Mouse (Mus musculus) MEL (cell line): ENCODE measurements around the gene Ifna7. TPM values are rescaled to one million over a fixed set of nuclear protein-coding genes. Genes with fewer than 3 reads are reported as not detected.
"Not testable (repeated sequence)": the region's sequence is repeated elsewhere in the genome, so short reads cannot be mapped to it uniquely, and the experiment has no call there.

ENCODE experiments used
- DNase-seq: peaks from one replicate; pipeline ENCODE4 v3.0.0; 2011; ENCODE audit warnings: low read depth, low spot score
- H3K27ac ChIP-seq: 2 replicates; pipeline ENCODE4 v1.5.1; 2012; ENCODE audit warnings: low read depth, mild to moderate bottlenecking, control low read depth, low read length, moderate library complexity; ENCODE audit not compliant: control insufficient read depth
- H3K27me3 ChIP-seq, 2 experiments: fragments of 150-350 bp in 1 of 2; sonication (generic) in 1 of 2; 2 replicates each; pipeline ENCODE4 v1.6.1; 2012; ENCODE audit warnings: low read length in 2 of 2, mild to moderate bottlenecking in 2 of 2, improper control_type of control experiment in 1 of 2, moderate library complexity in 1 of 2; ENCODE audit not compliant: insufficient read depth in 2 of 2, control insufficient read depth in 1 of 2
- H3K36me3 ChIP-seq, 2 experiments: 2 replicates each; pipeline ENCODE4 v1.6.1; 2012 to 2014; ENCODE audit warnings: low read length in 2 of 2, improper control_type of control experiment in 1 of 2, inconsistent platforms in 1 of 2, mild to moderate bottlenecking in 1 of 2; ENCODE audit not compliant: insufficient read depth in 2 of 2, control insufficient read depth in 1 of 2
- H3K4me1 ChIP-seq, 2 experiments: fragments of 150-350 bp in 1 of 2; sonication (generic) in 1 of 2; 2 replicates each; pipeline ENCODE4 v1.6.1; 2012; ENCODE audit warnings: low read length in 2 of 2, improper control_type of control experiment in 1 of 2, mild to moderate bottlenecking in 1 of 2; ENCODE audit not compliant: insufficient read depth in 2 of 2, control insufficient read depth in 1 of 2
- H3K4me3 ChIP-seq, 2 experiments: fragments of 150-350 bp in 1 of 2; sonication (generic) in 1 of 2; 2 replicates each; pipeline ENCODE4 v1.5.1; 2012; ENCODE audit warnings: low read depth in 2 of 2, low read length in 2 of 2, mild to moderate bottlenecking in 2 of 2, moderate library complexity in 2 of 2, control low read depth in 1 of 2, improper control_type of control experiment in 1 of 2; ENCODE audit not compliant: control insufficient read depth in 1 of 2, insufficient read depth in 1 of 2
- H3K79me2 ChIP-seq: 2 replicates; pipeline ENCODE4 v1.6.1; 2012; ENCODE audit warnings: mild to moderate bottlenecking, low read length, moderate library complexity; ENCODE audit not compliant: control insufficient read depth, poor library complexity, insufficient read depth
- H3K9ac ChIP-seq: 2 replicates; pipeline ENCODE4 v1.6.1; 2012; ENCODE audit warnings: low read depth, mild to moderate bottlenecking, control low read depth, low read length, moderate library complexity; ENCODE audit not compliant: control insufficient read depth, poor library complexity, severe bottlenecking
- H3K9me3 ChIP-seq: fragments of 150-350 bp; sonication (generic); replicated peaks from 2 replicates; pipeline ENCODE4 v1.6.1; 2012; ENCODE audit warnings: mild to moderate bottlenecking, low read length, improper control_type of control experiment, moderate library complexity; ENCODE audit not compliant: insufficient read depth
- CTCF ChIP-seq, 3 experiments: IDR thresholded peaks in 2 of 3; conservative IDR thresholded peaks in 1 of 3; 2 replicates each; pipeline ENCODE4 v1.5.1; 2011 to 2012; ENCODE audit warnings: low read length in 3 of 3, low read depth in 2 of 3, mild to moderate bottlenecking in 2 of 3, improper control_type of control experiment in 1 of 3, inconsistent platforms in 1 of 3, mixed read lengths in 1 of 3, moderate library complexity in 1 of 3; ENCODE audit not compliant: control insufficient read depth in 1 of 3, insufficient read depth in 1 of 3, poor library complexity in 1 of 3, severe bottlenecking in 1 of 3
- GABPA ChIP-seq: IDR thresholded peaks from 2 replicates; pipeline ENCODE4 v1.6.1; 2012; ENCODE audit warnings: low read depth, mild to moderate bottlenecking, inconsistent platforms, low read length, improper control_type of control experiment, moderate library complexity
- MAZ ChIP-seq: IDR thresholded peaks from 2 replicates; pipeline ENCODE4 v1.6.1; 2012; ENCODE audit warnings: low read depth, mild to moderate bottlenecking, inconsistent platforms, low read length, improper control_type of control experiment
- MEF2A ChIP-seq: IDR thresholded peaks from 2 replicates; pipeline ENCODE4 v1.6.1; 2014; ENCODE audit warnings: low read depth, mild to moderate bottlenecking, inconsistent platforms, low read length, improper control_type of control experiment; ENCODE audit not compliant: poor library complexity, insufficient replicate concordance, severe bottlenecking; ENCODE audit errors: extremely low read depth
- POLR2A ChIP-seq, 2 experiments: IDR thresholded peaks; 2 replicates each; pipeline ENCODE4 v1.6.1; 2011 to 2012; ENCODE audit warnings: low read length in 2 of 2, mild to moderate bottlenecking in 2 of 2, control low read depth in 1 of 2, improper control_type of control experiment in 1 of 2, low read depth in 1 of 2, moderate library complexity in 1 of 2; ENCODE audit not compliant: control insufficient read depth in 1 of 2, insufficient read depth in 1 of 2, poor library complexity in 1 of 2
- POLR2AphosphoS5 ChIP-seq: IDR thresholded peaks from 2 replicates; pipeline ENCODE4 v1.6.1; 2012; ENCODE audit warnings: low read depth, borderline replicate concordance, mild to moderate bottlenecking, inconsistent platforms, low read length, moderate library complexity, mixed read lengths
- SMC3 ChIP-seq: IDR thresholded peaks from 2 replicates; pipeline ENCODE4 v1.6.1; 2011; ENCODE audit warnings: low read depth, low read length, improper control_type of control experiment
- USF1 ChIP-seq: IDR thresholded peaks from 2 replicates; pipeline ENCODE4 v1.6.1; 2014; ENCODE audit warnings: low read depth, mild to moderate bottlenecking, inconsistent platforms, low read length, improper control_type of control experiment, moderate library complexity
- ZKSCAN1 ChIP-seq: IDR thresholded peaks from 2 replicates; pipeline ENCODE4 v1.6.1; 2012; ENCODE audit warnings: low read depth, mild to moderate bottlenecking, inconsistent platforms, low read length, improper control_type of control experiment, moderate library complexity
- polyA plus RNA-seq, 2 experiments: library from polyadenylated mRNA; stranded (reverse) in 1 of 2; unstranded in 1 of 2; fragments of >175 nt in 1 of 2; fragments of >200 nt in 1 of 2; gene quantifications; 2 replicates each; pipeline versions ENCODE4 v1.2.1 to v1.2.4; 2012; ENCODE audit warnings: low replicate concordance in 2 of 2, low read depth in 1 of 2; ENCODE audit not compliant: insufficient read length in 2 of 2, insufficient read depth in 1 of 2, missing spikeins in 1 of 2
- total RNA-seq: library from RNA; depleted of rRNA; stranded (reverse); fragments of 300-350 nt; gene quantifications from 2 replicates; pipeline ENCODE4 v1.2.3, GENCODE M21; 2012; rRNA removed

Gene Ifna7
- not detected in 2 replicates for total RNA-seq
- not detected for polyA plus RNA-seq

DNA sequence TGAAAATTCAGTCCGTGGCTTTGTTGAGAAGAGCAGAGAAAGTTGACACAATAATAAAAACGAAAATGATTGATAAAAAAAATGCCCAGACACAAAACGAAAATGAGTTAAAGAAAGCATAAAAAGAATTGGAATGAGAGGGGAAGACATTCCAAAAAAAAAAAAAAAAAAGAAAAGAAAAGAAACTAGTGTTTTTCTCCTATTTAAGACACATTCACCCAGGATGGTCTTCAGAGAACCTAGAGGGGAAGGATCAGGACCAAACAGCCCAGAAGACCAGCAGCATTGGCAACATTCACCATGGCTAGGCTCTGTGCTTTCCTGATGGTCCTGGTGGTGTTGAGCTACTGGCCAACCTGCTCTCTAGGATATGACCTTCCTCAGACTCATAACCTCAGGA is at the start of gene Ifna7:
Ifna7 (plus strand) TSS at position 301 of the 400 bp plus-strand sequence.
- no peaks in the 10 kb centered on the region for H3K9me3 ChIP-seq
- H3K27ac ChIP-seq = no peak within 1 kb of the TSS
- no peaks in the 10 kb centered on the region for H3K79me2 ChIP-seq
- DNase-seq = no peak
- H3K4me3 ChIP-seq = no peak within 1 kb of the TSS
- no peak within 1 kb of the TSS for H3K9ac ChIP-seq
- H3K36me3 ChIP-seq = no peaks in the 10 kb centered on the region
- H3K4me1 ChIP-seq = no peaks in the 10 kb centered on the region
- TF ChIP-seq GABPA = no peak
- no peak for TF ChIP-seq ZKSCAN1
- no peak for TF ChIP-seq POLR2AphosphoS5
- no peak for TF ChIP-seq MEF2A
- TF ChIP-seq MAZ = no peak
- no peak for TF ChIP-seq CTCF (IDR thresholded peaks at IDR 0.05 in 2 of 3, conservative IDR thresholded peaks at IDR 0.05 in 1 of 3; ENCODE audit: control insufficient read depth in 1 of 3, insufficient read depth in 1 of 3, low read depth in 2 of 3, low read length in 3 of 3, poor library complexity in 1 of 3, severe bottlenecking in 1 of 3)
- TF ChIP-seq USF1 = no peak
- TF ChIP-seq POLR2A (IDR thresholded peaks at IDR 0.05; ENCODE audit: control insufficient read depth in 1 of 2, insufficient read depth in 1 of 2, low read depth in 1 of 2, low read length in 2 of 2, poor library complexity in 1 of 2) = no peak
- TF ChIP-seq SMC3 = no peak
- peaks cover 2 to 24% of the 10 kb centered on the region in 2 experiments; a peak in 3 of 4 replicates for H3K27me3 ChIP-seq

GRCm38 (mm10) chr4:88773534-88773933 is 42.5 kb upstream of the Ifna7 start, which contains the start of gene Gm13290:
Gene Gm13290 (plus strand): TSS chr4:88773834.
- H3K4me1 ChIP-seq, H3K79me2 ChIP-seq, H3K27me3 ChIP-seq, H3K9ac ChIP-seq, H3K9me3 ChIP-seq, H3K27ac ChIP-seq, H3K36me3 ChIP-seq, H3K4me3 ChIP-seq, DNase-seq: not testable (repeated sequence)

DNA sequence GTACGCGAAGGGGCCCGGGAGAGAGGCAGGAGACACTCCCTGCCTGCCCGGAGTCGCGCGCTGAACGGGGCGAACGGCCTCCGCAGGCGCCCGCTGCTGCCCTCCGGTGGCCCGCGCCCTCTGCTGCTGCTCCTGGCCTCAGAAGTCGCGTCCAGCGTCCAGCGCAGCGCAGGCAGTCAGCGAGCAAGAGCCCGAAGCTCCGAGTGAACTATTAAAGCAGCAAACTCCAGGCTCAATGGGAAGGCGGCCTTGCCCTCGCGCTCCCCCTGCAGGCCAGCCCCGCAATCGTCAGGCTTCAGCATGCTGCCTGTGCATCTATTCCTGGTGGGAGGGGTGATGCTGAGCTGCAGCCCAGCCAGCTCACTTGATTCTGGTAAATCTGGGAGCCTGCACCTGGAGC is 39.4 kb upstream of the Ifna7 start, which contains the start of gene Gm13289:
Gm13289 (plus strand) TSS at position 301 of the 400 bp plus-strand sequence.
- H3K4me3 ChIP-seq, DNase-seq, H3K36me3 ChIP-seq: not testable (repeated sequence)

DNA sequence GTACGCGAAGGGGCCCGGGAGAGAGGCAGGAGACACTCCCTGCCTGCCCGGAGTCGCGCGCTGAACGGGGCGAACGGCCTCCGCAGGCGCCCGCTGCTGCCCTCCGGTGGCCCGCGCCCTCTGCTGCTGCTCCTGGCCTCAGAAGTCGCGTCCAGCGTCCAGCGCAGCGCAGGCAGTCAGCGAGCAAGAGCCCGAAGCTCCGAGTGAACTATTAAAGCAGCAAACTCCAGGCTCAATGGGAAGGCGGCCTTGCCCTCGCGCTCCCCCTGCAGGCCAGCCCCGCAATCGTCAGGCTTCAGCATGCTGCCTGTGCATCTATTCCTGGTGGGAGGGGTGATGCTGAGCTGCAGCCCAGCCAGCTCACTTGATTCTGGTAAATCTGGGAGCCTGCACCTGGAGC is 36.5 kb upstream of the Ifna7 start, which contains the start of gene Gm13272:
Gm13272 (plus strand) TSS at position 301 of the 400 bp plus-strand sequence.
- H3K4me1 ChIP-seq, H3K9ac ChIP-seq, H3K36me3 ChIP-seq, H3K9me3 ChIP-seq, DNase-seq, H3K79me2 ChIP-seq, H3K27ac ChIP-seq, H3K27me3 ChIP-seq, H3K4me3 ChIP-seq: not testable (repeated sequence)

More for the DNA sequence above, 39.4 kb upstream of the Ifna7 start, which contains the start of gene Gm13289:
- H3K9ac ChIP-seq, H3K27ac ChIP-seq, H3K4me1 ChIP-seq, H3K79me2 ChIP-seq, H3K27me3 ChIP-seq, H3K9me3 ChIP-seq: not testable (repeated sequence)

- not testable (repeated sequence) for H3K27ac ChIP-seq
These were observed 35.7 kb upstream of the Ifna7 start for GRCm38 (mm10) chr4:88780320-88780719.

DNA sequence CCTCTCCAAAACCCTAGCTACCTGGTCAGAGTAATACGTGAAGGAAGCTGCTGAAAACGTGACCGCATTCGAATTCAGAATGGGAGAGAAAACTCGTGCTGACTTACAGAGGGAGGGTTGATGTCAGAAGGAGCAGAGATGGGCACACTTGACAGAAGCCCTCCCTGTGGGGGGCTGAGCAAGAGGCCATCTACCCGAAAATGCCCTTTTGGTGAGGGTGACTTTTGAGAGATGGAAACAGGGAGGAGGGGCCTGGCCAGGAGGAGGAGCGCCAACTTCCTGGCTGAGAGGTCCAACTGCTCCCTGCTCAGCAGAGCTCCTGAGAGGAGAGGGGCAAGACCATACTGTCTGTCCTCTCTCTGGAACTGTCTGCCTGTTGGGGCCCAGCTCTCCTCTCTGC is 34.2 kb upstream of the Ifna7 start, which contains the start of gene Ifnz:
Ifnz (plus strand) TSS at position 301 of the 400 bp plus-strand sequence.
- not testable (repeated sequence) for H3K4me3 ChIP-seq, H3K79me2 ChIP-seq, H3K9me3 ChIP-seq, H3K27me3 ChIP-seq, H3K36me3 ChIP-seq, H3K27ac ChIP-seq, H3K4me1 ChIP-seq, DNase-seq, H3K9ac ChIP-seq

More at GRCm38 (mm10) chr4:88780320-88780719, 35.7 kb upstream of the Ifna7 start:
- H3K4me1 ChIP-seq, H3K36me3 ChIP-seq, DNase-seq, H3K9me3 ChIP-seq, H3K79me2 ChIP-seq, H3K4me3 ChIP-seq, H3K9ac ChIP-seq, H3K27me3 ChIP-seq: not testable (repeated sequence)
